Mouse (Mus musculus) left cerebral cortex, adult 18-20 months (tissue): Measurements from ENCODE around the gene Rtkn2. TPM values are rescaled to one million over a fixed set of nuclear protein-coding genes. Genes with fewer than 3 reads are reported as not detected.
A peak's percentile ranks its signal among the peaks of the same experiment; 100 is the strongest.

Experiments used
- DNase-seq, 2 experiments: peaks; one replicate each; pipeline ENCODE4 v3.0.0; 2021 to 2022; ENCODE audit warnings: low spot score in 2 of 2, mixed read lengths in 1 of 2
- total RNA-seq, 2 experiments: library from RNA; stranded (reverse); gene quantifications; 2 replicates each; pipeline ENCODE4 v1.2.3; 2021

Rtkn2 gene
- total RNA-seq, 2 experiments from 2014 or later, result 4.1 to 4.8 TPM

DNA sequence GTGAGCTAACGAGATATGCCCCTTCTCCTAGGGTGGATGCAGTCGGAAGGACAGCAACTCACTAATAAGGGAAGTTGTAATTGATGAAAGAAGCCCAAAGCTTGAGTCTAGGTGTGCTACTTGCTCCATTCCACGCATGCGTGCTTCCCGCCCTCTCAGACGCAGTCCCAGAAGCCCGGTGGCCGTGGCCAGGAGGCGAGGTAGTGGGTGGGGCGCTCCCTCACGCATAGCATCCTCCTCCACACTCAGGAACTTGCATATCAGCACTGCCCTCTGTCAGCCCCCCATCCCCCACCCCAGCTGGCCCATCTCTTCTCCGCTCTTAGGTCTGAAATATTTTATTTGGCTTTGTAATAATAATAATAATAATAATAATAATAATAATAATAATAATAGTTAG, 16.0 kb downstream of the Rtkn2 start:
- DNase-seq, result no peak

DNA sequence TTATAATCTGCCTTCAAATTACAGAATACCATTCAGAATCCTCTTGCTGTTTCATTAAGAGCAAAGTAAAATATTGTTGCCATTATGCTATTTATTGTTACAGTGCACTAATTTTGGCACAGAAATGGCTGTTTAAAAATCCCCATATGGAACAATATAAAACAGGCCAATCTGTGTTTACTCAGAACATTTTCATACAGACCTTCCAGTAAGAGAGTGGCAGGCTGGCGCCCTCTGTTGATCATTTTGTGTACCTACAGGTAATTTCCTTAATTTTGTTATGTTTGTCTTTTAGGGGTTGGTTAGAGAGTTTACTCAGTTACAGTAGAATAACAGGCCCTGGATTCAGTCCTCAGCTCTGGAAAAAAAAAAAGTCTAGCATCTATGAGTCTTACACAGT, 16.8 kb downstream of the Rtkn2 start:
- peak in 1 of 2 experiments; percentile 38 for DNase-seq

DNA sequence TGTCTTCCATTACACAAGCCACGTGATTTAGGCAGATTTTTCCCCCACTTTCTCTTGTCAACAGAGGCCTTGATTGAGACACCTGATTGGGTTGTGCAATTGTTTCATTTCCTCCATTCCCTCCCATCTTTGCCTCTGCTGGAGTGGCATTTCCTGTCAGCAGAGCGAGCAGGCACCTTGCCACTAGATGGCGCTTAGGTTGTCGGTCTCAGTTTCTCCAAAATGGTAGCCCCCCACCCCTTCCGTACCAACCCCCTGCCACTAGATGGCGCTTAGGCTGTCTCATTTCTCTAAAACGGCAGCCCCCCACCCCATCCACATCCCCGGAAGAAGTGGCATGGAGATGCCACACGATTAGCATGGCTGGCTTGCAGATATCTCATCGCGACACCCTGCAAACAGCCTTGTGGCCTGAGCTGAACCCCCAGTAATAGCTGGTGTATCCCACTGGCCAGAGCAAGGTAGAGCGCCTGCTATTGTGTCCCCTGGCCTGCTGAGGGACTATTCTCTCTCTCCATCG, 18.8 kb downstream of the Rtkn2 start:
- peak; percentile 52 to 61 for DNase-seq

DNA sequence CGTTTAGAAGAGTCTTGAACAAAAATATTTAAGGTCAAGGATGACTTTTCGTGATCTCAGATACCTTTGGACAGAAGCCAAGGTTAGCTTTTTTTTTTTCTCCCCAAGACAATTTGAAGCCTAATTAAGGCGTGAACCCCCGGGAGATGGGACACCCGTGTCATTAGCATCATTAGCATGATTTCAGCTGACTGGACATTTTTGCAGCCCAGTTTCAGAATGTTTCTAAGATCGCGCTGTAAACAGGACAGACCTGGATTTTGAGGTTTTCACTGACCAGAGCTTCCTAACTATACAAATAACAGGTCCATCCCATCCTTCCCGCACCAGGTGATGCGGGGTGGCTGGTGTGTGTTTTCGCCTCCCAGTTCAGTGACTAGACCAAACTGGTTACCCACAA, 19.8 kb downstream of the Rtkn2 start:
- DNase-seq, result no peak

DNA sequence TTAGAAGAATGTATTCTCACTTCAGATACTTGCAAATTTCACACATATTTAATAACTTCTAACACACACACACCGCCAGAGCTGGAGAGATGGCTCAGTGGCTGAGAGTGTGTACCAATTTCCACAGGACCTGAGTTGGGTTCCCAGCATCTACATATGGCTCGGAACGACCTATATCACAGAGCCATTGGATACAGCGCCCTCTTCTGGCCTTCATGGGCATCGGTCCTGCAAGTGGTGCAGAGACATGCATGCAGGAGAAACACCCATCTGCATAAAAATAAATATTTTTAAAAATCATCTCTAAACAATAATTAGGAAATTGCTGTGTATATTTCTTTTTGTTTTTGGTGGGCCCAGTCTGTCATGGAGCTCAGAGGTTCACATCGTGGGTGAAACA, 22.1 kb downstream of the Rtkn2 start:
- no peak for DNase-seq

- DNase-seq, result no peak
Observed at GRCm38 (mm10) chr10:68003651-68004422, 24.5 kb downstream of the Rtkn2 start.

GRCm38 (mm10) chr10:68005404-68005803, 26.0 kb downstream of the Rtkn2 start:
- no peak for DNase-seq

GRCm38 (mm10) chr10:68006491-68006890, 27.1 kb downstream of the Rtkn2 start:
- no peak for DNase-seq

DNA sequence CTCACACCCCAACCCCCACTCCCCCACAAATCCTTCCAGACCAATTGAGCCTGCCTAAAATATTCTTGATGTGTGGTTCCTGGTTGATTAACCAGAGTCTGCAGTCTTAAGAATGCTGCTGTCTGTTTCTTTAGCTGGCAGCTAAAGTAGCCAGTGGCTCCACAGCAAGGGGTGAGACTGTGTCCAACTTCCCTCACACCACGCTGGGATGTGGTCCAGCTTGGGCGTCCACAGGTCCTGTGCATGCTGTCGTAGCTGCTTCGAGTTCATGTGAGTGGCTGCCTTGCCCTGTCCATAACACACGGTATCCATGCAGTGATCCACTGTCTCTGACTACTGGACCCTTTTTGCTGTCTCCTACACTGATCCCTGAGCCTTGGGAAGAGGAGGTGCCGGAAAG, 27.7 kb downstream of the Rtkn2 start:
- DNase-seq, result no peak

GRCm38 (mm10) chr10:68008198-68008955, 29.0 kb downstream of the Rtkn2 start:
- DNase-seq, result peak in 1 of 2 experiments; percentile 20

DNA sequence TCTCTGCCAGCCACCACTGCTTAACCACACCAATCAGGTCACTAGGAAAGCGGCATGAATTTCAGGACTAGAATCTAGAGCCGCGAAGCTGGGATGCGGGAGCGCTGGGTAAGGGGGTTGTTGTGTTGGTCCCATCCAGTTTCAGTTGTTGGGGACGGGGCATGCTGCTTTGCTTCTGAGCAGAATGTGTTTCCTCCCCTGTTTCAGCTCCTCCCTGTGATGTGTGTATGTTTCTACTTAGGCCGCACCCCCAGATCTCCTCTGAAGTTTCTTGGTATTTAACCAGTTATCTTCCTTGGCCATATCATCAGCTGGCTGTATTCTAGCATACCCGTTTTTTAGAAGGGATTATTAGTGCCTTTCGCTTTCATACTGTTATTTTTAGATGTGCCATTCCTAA, 29.9 kb downstream of the Rtkn2 start:
- DNase-seq, result no peak

DNA sequence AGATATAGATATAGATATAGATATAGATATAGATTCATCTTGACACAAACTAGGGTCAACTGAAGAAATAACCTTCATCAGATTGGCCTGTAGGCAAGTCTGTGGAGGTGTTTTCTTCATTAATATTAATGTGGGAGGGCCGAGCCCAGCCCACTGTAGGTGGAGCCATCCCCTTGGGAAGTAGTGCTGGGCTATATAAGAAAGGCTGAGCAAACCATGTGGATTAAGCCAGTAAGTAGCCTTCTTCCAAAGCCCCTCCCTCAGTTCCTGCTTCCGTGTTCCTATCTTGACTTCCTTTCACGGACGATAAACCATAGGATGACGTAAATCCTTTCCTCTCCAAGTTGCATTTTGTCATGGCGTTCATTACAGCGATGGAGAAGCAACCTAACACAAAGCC, 30.5 kb downstream of the Rtkn2 start:
- DNase-seq, result no peak

- DNase-seq, result no peak
Observed at GRCm38 (mm10) chr10:68013137-68013536, 33.8 kb downstream of the Rtkn2 start.

DNA sequence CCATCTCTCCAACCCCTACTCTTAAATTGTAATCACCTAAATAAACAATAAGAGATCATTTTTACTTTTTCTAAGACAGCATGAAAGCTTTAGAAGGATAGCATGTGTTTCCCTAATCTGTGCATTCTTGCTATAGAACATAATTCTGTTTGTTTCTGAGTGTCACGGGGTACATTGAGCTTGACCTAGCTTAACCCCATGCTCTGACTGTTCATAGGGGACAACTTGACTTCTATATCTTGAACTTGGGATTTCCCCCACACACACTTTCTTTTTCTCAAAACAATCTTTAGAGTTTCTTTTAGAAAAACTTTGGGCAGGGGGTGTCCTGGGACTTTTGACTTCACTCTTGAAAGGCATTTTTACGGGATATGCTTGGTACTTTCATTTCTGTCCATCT, 41.4 kb downstream of the Rtkn2 start:
- no peak for DNase-seq

- DNase-seq, result no peak
Observed at GRCm38 (mm10) chr10:68025660-68026059, 46.3 kb downstream of the Rtkn2 start.

DNA sequence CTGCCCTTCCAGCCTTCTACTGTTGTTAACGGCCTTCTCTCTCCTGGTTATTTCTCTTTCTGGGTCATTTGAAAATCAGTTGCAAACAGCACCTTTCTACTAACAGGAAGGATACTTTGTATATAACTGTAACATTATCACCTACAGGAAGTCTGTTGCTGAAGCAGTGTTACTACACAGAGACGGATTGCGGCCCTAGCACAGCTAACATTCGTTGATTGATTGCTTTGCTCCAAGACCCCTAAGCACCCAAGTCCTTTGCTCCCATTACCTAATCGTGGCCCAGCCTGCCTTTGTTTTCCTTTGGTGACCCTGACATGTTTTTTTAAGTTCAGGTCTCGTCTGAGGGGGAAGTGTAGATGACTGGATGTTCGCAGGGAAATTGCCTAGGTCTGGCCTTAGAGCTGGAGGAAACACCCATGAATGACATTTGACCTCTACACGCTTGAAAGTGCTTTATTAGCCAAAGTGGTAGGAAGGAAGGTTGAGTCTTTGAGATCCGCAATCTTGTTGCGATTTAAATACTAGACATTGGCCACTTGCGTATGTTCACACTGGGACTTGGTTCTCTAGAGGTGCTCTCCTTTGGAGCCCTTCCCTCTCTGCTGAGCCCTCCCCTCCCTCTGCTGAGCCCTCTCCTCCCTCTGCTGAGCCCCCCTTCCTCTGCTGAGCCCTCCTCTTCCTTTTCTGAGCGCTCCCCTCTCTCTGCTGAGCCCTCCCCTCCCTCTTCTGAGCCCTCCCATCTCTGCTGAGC, 49.1 kb downstream of the Rtkn2 start:
- DNase-seq, result no peak

- no peak for DNase-seq
Observed at GRCm38 (mm10) chr10:68029081-68029626, 49.8 kb downstream of the Rtkn2 start.

GRCm38 (mm10) chr10:68030027-68030426, 50.7 kb downstream of the Rtkn2 start:
- DNase-seq, result no peak

DNA sequence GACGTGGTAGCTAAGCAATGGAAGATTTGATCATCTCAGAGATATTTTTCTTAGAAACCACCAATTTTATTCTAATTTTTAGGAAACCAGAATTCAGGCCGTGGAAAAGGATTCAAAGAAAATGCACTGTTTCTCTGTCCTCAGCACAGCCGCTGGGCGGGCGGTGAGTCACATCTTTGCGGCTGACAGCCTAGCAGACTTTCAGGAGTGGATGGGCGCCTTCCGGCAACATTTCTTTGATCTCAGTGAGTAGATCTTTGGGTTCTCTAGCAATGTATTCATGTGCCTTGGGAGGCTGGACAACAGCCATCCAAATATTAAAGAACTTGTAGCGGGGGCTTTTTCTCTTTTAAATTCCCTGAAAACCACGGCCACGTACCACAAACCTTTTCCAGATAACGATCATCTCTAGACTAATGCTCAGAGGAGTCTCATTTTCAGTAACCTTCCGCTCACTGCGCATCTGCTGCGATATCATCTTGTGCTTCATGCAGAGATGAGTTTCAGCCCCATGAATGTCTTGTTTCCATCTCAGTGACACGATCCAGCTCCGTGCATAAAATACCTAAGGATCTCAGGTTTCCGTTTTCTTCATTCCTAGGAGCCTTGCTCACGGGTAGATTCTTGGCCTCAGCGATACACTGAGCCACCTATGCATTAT, 56.5 kb downstream of the Rtkn2 start:
- peak in 1 of 2 experiments; percentile 21 for DNase-seq

GRCm38 (mm10) chr10:68036368-68036980, 57.1 kb downstream of the Rtkn2 start:
- no peak for DNase-seq
